Mouse (Mus musculus) forebrain, postnatal 0 days (tissue): ENCODE measurements around the gene Rce1. TPM values are rescaled to one million over a fixed set of nuclear protein-coding genes. Genes with fewer than 3 reads are reported as not detected.

Experiments
- ATAC-seq: fragments of 200-750 bp; cut with Nextera tagmentation; 2 replicates; pipeline ENCODE4 v1.8.0; 2017; ENCODE audit warnings: mild to moderate bottlenecking, moderate library complexity
- DNase-seq: peaks from one replicate; pipeline ENCODE4 v3.0.0-alpha.2; 2015
- H3K27ac ChIP-seq: fragments of 300-500 bp; sonication (generic); 2 replicates; pipeline ENCODE4 v1.5.1; 2014; ENCODE audit warnings: low read depth, mild to moderate bottlenecking, antibody characterized with exemption, low read length, moderate library complexity, mixed read lengths
- H3K27me3 ChIP-seq: fragments of 300-500 bp; sonication (generic); 2 replicates; pipeline ENCODE4 v1.6.1; 2014; ENCODE audit warnings: mild to moderate bottlenecking, low read length, mixed read lengths; ENCODE audit not compliant: insufficient read depth
- H3K36me3 ChIP-seq: fragments of 300-500 bp; sonication (generic); 2 replicates; pipeline ENCODE4 v1.6.1; 2014; ENCODE audit warnings: mild to moderate bottlenecking, moderate library complexity; ENCODE audit not compliant: insufficient read depth
- H3K4me1 ChIP-seq: fragments of 300-500 bp; sonication (generic); 2 replicates; pipeline ENCODE4 v1.6.1; 2014; ENCODE audit warnings: antibody characterized with exemption; ENCODE audit not compliant: insufficient read depth
- H3K4me2 ChIP-seq: fragments of 300-500 bp; sonication (generic); 2 replicates; pipeline ENCODE4 v1.6.1; 2014; ENCODE audit warnings: low read depth, mild to moderate bottlenecking, moderate library complexity
- H3K4me3 ChIP-seq: fragments of 300-500 bp; sonication (generic); 2 replicates; pipeline ENCODE4 v1.5.1; 2014; ENCODE audit warnings: low read depth, low read length, mixed read lengths
- H3K9ac ChIP-seq: fragments of 300-500 bp; sonication (generic); 2 replicates; pipeline ENCODE4 v1.6.1; 2014; ENCODE audit warnings: mild to moderate bottlenecking
- H3K9me3 ChIP-seq: fragments of 300-500 bp; sonication (generic); 2 replicates; pipeline ENCODE4 v1.6.1; 2016; ENCODE audit warnings: low read length
- CTCF ChIP-seq: sonication (generic); IDR thresholded peaks from 2 replicates; pipeline ENCODE4 v1.5.1; 2016; ENCODE audit warnings: antibody characterized with exemption, control low read depth, low read depth
- WGBS: fragments of 180-500 bp; shearing (Covaris S2); extraction: QIAGEN DNeasy Blood & Tissue Kit; methylation state at CpG from one replicate; pipeline ENCODE4 v1.1.7; 2014; 5-methylcytosine and 5-hydroxymethylcytosine counted together
- polyA plus RNA-seq: library from polyadenylated mRNA; unstranded; fragments of >200 nt; fragmentation: Nextera tagmentation; extraction: Ambion mirVana; gene quantifications from 2 replicates; pipeline ENCODE4 v1.2.1, GENCODE M21; 2015
- total RNA-seq: library from RNA; depleted of rRNA; stranded (reverse); fragments of >200 nt; gene quantifications from 2 replicates; pipeline ENCODE4 v1.2.3, GENCODE M21; 2014; rRNA removed

Gene Rce1
- total RNA-seq (51.9 and 65.1 TPM in 2 replicates), polyA plus RNA-seq (47.5 and 52.4 TPM in 2 replicates)

- H3K4me2 ChIP-seq, result peak within 1 kb of the TSS; percentile 84
- no peak; the same call in 1 of the 2 replicates for TF ChIP-seq CTCF
- H3K4me1 ChIP-seq, result peaks cover 11% of the 10 kb centered on the region; the same call in 1 of the 2 replicates
- H3K4me3 ChIP-seq, result peak within 1 kb of the TSS; percentile 86
- no peaks in the 10 kb centered on the region for H3K9me3 ChIP-seq
- H3K27me3 ChIP-seq, result no peaks in the 10 kb centered on the region
- WGBS, result 1% methylated on average over 64 of the region's 64 CpGs
- DNase-seq (peak; percentile 96), ATAC-seq (peak; percentile 96)
- H3K27ac ChIP-seq, result peak within 1 kb of the TSS; percentile 91
- peaks cover 24% of the 10 kb centered on the region; the same call in 1 of the 2 replicates for H3K36me3 ChIP-seq
- peak within 1 kb of the TSS; percentile 91 for H3K9ac ChIP-seq
Observed at GRCm38 (mm10) chr19:4625179-4625828, at the start of gene Rce1. Gene Rce1 (minus strand): TSS chr19:4625641.

DNA sequence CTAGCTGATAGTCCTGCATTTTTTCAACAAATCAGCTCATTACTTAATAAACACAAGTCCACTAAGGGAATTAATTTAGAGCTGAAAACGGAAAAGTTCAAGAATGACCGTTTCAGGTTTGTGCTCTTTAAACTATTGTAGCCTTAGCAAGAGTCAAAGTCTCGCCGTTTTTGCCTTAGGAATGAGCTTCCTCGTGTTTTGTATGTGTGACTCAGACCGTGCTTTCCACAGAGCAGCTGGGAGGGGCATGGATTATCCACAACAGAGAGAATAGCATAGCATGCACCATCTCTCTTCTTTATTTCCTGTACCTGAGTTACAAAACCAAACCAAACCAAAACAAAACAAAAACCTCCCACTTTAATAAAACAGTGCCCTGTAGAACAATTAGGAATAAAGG, 47.0 kb upstream of the Rce1 start:
- WGBS, result 48% methylated on average over 6 of the region's 6 CpGs
- no peak overlapping the region for H3K27ac ChIP-seq
- TF ChIP-seq CTCF, result no peak
- DNase-seq (no peak), ATAC-seq (no peak)
- no peaks in the 10 kb centered on the region for H3K4me1 ChIP-seq
- no peaks in the 10 kb centered on the region for H3K27me3 ChIP-seq
- no peak overlapping the region for H3K4me2 ChIP-seq
- no peak overlapping the region for H3K9ac ChIP-seq
- no peaks in the 10 kb centered on the region for H3K9me3 ChIP-seq
- no peak overlapping the region for H3K4me3 ChIP-seq
- H3K36me3 ChIP-seq, result no peaks in the 10 kb centered on the region

GRCm38 (mm10) chr19:4670776-4671175, 45.3 kb upstream of the Rce1 start:
- Histone ChIP-seq H3K36me3 (no peaks in the 10 kb centered on the region), H3K4me2 (no peak overlapping the region), H3K27ac (no peak overlapping the region), H3K4me3 (no peak overlapping the region), H3K4me1 (no peaks in the 10 kb centered on the region), H3K27me3 (no peaks in the 10 kb centered on the region), H3K9ac (no peak overlapping the region), H3K9me3 (no peaks in the 10 kb centered on the region)
- TF ChIP-seq CTCF, result no peak
- no peak for ATAC-seq
- DNase-seq, result no peak
- 91% methylated on average over 4 of the region's 4 CpGs for WGBS

- H3K4me2 ChIP-seq, result no peak overlapping the region
- no peak overlapping the region for H3K27ac ChIP-seq
- no peaks in the 10 kb centered on the region for H3K4me1 ChIP-seq
- H3K36me3 ChIP-seq, result no peaks in the 10 kb centered on the region
- H3K9ac ChIP-seq, result no peak overlapping the region
- no peak overlapping the region for H3K4me3 ChIP-seq
- ATAC-seq, result no peak
- no peak for DNase-seq
- H3K27me3 ChIP-seq, result no peaks in the 10 kb centered on the region
- TF ChIP-seq CTCF, result peak; percentile 23
- no peaks in the 10 kb centered on the region for H3K9me3 ChIP-seq
Observed at GRCm38 (mm10) chr19:4666815-4667214, 41.4 kb upstream of the Rce1 start.

DNA sequence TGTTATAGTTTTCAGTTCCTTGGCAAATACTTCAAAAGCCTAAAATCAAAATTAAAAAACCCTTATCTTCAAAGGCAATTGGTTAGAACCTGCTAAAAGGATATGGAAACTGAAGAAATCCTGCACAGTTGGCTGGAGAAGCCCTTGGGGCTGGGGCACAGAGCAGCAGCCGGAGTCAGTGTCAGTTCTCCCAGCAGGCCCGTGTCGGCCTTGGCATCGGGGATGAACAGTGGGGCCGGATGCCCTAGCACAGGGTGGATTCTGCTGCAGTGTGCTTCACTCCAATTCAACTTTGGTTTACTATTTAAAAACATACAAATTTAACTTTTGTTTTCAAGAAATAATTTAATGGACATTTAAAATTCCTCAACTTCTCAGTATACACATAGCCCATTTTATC, 32.7 kb upstream of the Rce1 start:
- no peak for TF ChIP-seq CTCF
- H3K4me3 ChIP-seq, result no peak overlapping the region
- H3K4me2 ChIP-seq, result no peak overlapping the region
- no peaks in the 10 kb centered on the region for H3K27me3 ChIP-seq
- H3K9me3 ChIP-seq, result no peaks in the 10 kb centered on the region
- DNase-seq (no peak), ATAC-seq (no peak)
- H3K27ac ChIP-seq, result no peak overlapping the region
- H3K36me3 ChIP-seq, result no peaks in the 10 kb centered on the region
- WGBS, result 93% methylated on average over 5 of the region's 5 CpGs
- H3K4me1 ChIP-seq, result no peaks in the 10 kb centered on the region
- no peak overlapping the region for H3K9ac ChIP-seq

DNA sequence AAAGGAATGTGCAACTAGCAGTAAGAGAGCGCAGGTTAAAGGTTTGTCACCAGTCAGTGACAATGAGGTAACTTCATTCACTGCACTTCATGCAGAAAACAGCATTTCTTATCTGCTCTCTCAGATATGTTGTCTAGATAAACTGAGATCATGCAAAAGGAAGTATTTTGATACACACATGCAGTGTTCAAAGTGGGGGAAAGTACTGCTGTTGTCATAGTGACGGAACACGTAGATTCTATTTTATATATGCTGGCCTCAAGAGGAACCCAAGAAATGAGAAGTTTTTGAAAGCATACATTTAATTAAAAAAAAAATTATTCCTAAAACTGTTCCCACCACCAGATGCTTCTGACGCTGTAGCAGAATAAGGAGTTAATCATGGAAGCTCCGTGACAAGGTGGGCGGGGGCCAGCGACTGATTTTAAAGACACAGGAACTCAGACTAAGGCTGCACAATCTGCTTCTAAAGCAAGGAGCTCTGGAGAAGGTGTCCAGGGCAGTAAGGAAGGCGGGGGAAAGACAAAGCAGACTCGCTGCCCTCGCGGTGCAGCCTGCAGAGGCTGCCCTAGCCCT, 21.6 kb upstream of the Rce1 start:
- Histone ChIP-seq H3K27ac (no peak overlapping the region), H3K4me2 (no peak overlapping the region), H3K9ac (no peak overlapping the region), H3K36me3 (no peaks in the 10 kb centered on the region), H3K9me3 (no peaks in the 10 kb centered on the region), H3K27me3 (no peaks in the 10 kb centered on the region), H3K4me1 (no peaks in the 10 kb centered on the region), H3K4me3 (no peak overlapping the region)
- peak; percentile 68 for ATAC-seq
- peak; percentile 32 for DNase-seq
- no peak for TF ChIP-seq CTCF
- WGBS, result 58% methylated on average over 11 of the region's 11 CpGs

DNA sequence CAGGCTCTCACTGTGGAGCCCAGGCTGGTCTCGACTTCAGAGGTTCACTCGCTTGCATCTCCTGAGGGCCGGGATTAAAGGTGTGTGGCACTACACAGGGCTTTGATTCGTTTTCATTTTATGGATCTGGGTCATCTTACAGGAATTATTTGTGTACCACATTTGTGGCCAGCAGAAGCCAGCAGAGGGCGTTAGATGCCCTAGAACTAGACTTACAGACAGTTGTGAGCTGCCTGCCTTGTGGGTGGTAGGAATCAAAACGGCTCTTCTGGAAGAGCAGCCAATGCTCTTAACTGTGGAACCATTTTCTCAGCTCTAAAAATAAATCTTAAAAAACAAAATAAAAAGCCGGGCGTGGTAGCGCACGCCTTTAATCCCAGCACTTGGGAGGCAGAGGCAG, 18.8 kb upstream of the Rce1 start:
- Histone ChIP-seq H3K4me3 (no peak overlapping the region), H3K9me3 (no peaks in the 10 kb centered on the region), H3K36me3 (no peaks in the 10 kb centered on the region), H3K27me3 (no peaks in the 10 kb centered on the region), H3K4me2 (no peak overlapping the region), H3K4me1 (no peaks in the 10 kb centered on the region), H3K9ac (no peak overlapping the region), H3K27ac (no peak overlapping the region)
- ATAC-seq (no peak), DNase-seq (peak; percentile 66)
- peak; percentile 56 for TF ChIP-seq CTCF
- WGBS, result 42% methylated on average over 10 of the region's 10 CpGs
